Mouse (Mus musculus) monocyte, adult 59 days (primary cell): ENCODE measurements around the gene Rhox2e. TPM values are rescaled to one million over a fixed set of nuclear protein-coding genes. Genes with fewer than 3 reads are reported as not detected.

Experiments
- total RNA-seq, 2 experiments: library from RNA; stranded (reverse); gene quantifications; one replicate each; pipeline ENCODE4 v1.2.4; 2023

Rhox2e gene
- not detected for total RNA-seq

GRCm38 (mm10) chrX:37530152-37530551 is at the start of gene Rhox2e:
Gene Rhox2e, plus strand, starts transcription at chrX:37530452.

GRCm38 (mm10) chrX:37514059-37514458 is 16.2 kb upstream of the Rhox2e start, which contains the start of gene Rhox4d:
Gene Rhox4d, plus strand, starts transcription at chrX:37514359.

GRCm38 (mm10) chrX:37541719-37542118 is 11.5 kb downstream of the Rhox2e start, which contains the start of gene Rhox3e:
Gene Rhox3e, plus strand, starts transcription at chrX:37542019.

GRCm38 (mm10) chrX:37557112-37557511 is 26.9 kb downstream of the Rhox2e start, which contains the start of gene Rhox4e:
Gene Rhox4e, plus strand, starts transcription at chrX:37557412.

GRCm38 (mm10) chrX:37571105-37571504 is 40.9 kb downstream of the Rhox2e start, which contains the start of gene Rhox2f:
Gene Rhox2f, plus strand, starts transcription at chrX:37571405.

GRCm38 (mm10) chrX:37580692-37581091 is 50.4 kb downstream of the Rhox2e start, which contains the start of gene Rhox3f:
Gene Rhox3f, plus strand, starts transcription at chrX:37580992.

Other genes starting within 250 kb of the Rhox2e start
- not detected for gene Rhox3a2, start 150.4 kb upstream of the Rhox2e start, total RNA-seq
- not detected for gene Rhox4a2, start 139.6 kb upstream of the Rhox2e start, total RNA-seq
- not detected for gene Rhox2b, start 118.4 kb upstream of the Rhox2e start, total RNA-seq
- not detected for gene Rhox4b, start 98.0 kb upstream of the Rhox2e start, total RNA-seq
- not detected for gene Rhox2c, start 76.8 kb upstream of the Rhox2e start, total RNA-seq
- not detected for gene Rhox3c, start 71.9 kb upstream of the Rhox2e start, total RNA-seq
- gene Rhox4c, start 50.1 kb upstream of the Rhox2e start, total RNA-seq: not detected
- gene Rhox2d, start 37.0 kb upstream of the Rhox2e start, total RNA-seq: not detected
- gene Rhox4d, start 16.1 kb upstream of the Rhox2e start, total RNA-seq: not detected
- not detected for gene Rhox3e, start 11.6 kb downstream of the Rhox2e start, total RNA-seq
- not detected for gene Rhox4e, start 27.0 kb downstream of the Rhox2e start, total RNA-seq
- not detected for gene Rhox2f, start 41.0 kb downstream of the Rhox2e start, total RNA-seq
- gene Rhox3f, start 50.5 kb downstream of the Rhox2e start, total RNA-seq: not detected
- gene Rhox4f, start 77.3 kb downstream of the Rhox2e start, total RNA-seq: not detected
- not detected for gene Rhox3g, start 98.2 kb downstream of the Rhox2e start, total RNA-seq
- not detected for gene Rhox2g, start 113.0 kb downstream of the Rhox2e start, total RNA-seq
- not detected for gene Rhox4g, start 120.9 kb downstream of the Rhox2e start, total RNA-seq
- gene Rhox3h, start 138.3 kb downstream of the Rhox2e start, total RNA-seq: not detected
- gene Rhox2h, start 142.8 kb downstream of the Rhox2e start, total RNA-seq: not detected